Mouse (Mus musculus) ES-E14 (cell line): ENCODE data around the gene Cacna2d2.

ENCODE experiments used
- CHD2 ChIP-seq: IDR thresholded peaks from 2 replicates; pipeline ENCODE4 v1.6.1; 2014; ENCODE audit warnings: mild to moderate bottlenecking, low read depth, low read length, inconsistent platforms
- HCFC1 ChIP-seq: IDR thresholded peaks from 2 replicates; pipeline ENCODE4 v1.6.1; 2012; ENCODE audit warnings: low read length, inconsistent platforms, borderline replicate concordance; ENCODE audit not compliant: insufficient read depth
- MAFK ChIP-seq: IDR thresholded peaks from 2 replicates; pipeline ENCODE4 v1.6.1; 2014; ENCODE audit warnings: mild to moderate bottlenecking, low read depth, low read length, inconsistent platforms; ENCODE audit not compliant: insufficient read depth

- TF ChIP-seq HCFC1 = no peak
- TF ChIP-seq CHD2 = no peak
- TF ChIP-seq MAFK = no peak
Observed at GRCm38 (mm10) chr9:107420898-107421297, 21.5 kb downstream of the Cacna2d2 start.
